Mouse (Mus musculus) thymus, adult 2 months (tissue): ENCODE data around the gene Pycr1. TPM values are rescaled to one million over a fixed set of nuclear protein-coding genes. Genes with fewer than 3 reads are reported as not detected.
A peak's percentile ranks its signal among the peaks of the same experiment; 100 is the strongest.

Experiments
- DNase-seq: peaks from one replicate; pipeline ENCODE4 v3.0.0; 2021
- H3K27ac ChIP-seq: fragments of 200-500 bp; 2 replicates; pipeline ENCODE4 v1.5.1; 2012; ENCODE audit warnings: low read length, control low read depth; ENCODE audit not compliant: control insufficient read depth, insufficient read depth
- H3K27me3 ChIP-seq: fragments of 200-500 bp; 2 replicates; pipeline ENCODE4 v1.6.1; 2012; ENCODE audit warnings: mild to moderate bottlenecking, low read length, moderate library complexity, mixed read lengths; ENCODE audit not compliant: control insufficient read depth, insufficient read depth
- H3K36me3 ChIP-seq: fragments of 200-500 bp; 2 replicates; pipeline ENCODE4 v1.6.1; 2012; ENCODE audit warnings: mild to moderate bottlenecking, low read length, moderate library complexity; ENCODE audit not compliant: control insufficient read depth, insufficient read depth
- H3K4me1 ChIP-seq: fragments of 200-500 bp; replicated peaks from 2 replicates; pipeline ENCODE4 v1.6.1; 2012; ENCODE audit warnings: low read length; ENCODE audit not compliant: control insufficient read depth, insufficient read depth
- H3K4me3 ChIP-seq: fragments of 200-500 bp; 2 replicates; pipeline ENCODE4 v1.5.1; 2012; ENCODE audit warnings: mild to moderate bottlenecking, low read length, control low read depth, moderate library complexity; ENCODE audit not compliant: control insufficient read depth, insufficient read depth
- CTCF ChIP-seq: fragments of 200-500 bp; IDR thresholded peaks from 2 replicates; pipeline ENCODE4 v1.5.1; 2012; ENCODE audit warnings: mild to moderate bottlenecking, control low read depth, low read length, moderate library complexity, borderline replicate concordance; ENCODE audit not compliant: control insufficient read depth, poor library complexity, insufficient read depth; ENCODE audit errors: extremely low read depth
- POLR2A ChIP-seq: fragments of 200-500 bp; IDR thresholded peaks from 2 replicates; pipeline ENCODE4 v1.6.1; 2012; ENCODE audit warnings: mild to moderate bottlenecking, low read length, control low read depth, moderate library complexity; ENCODE audit not compliant: control insufficient read depth, poor library complexity, insufficient read depth; ENCODE audit errors: extremely low read depth
- WGBS: fragments of 180-500 bp; shearing (Covaris S2); methylation state at CpG from one replicate; pipeline ENCODE4 v1.1.7; 2018; 5-methylcytosine and 5-hydroxymethylcytosine counted together
- polyA plus RNA-seq: library from polyadenylated mRNA; depleted of rRNA; stranded (reverse); fragments of >200 nt; gene quantifications from 2 replicates; pipeline ENCODE4 v1.2.3, GENCODE M21; 2012; rRNA removed

Gene Pycr1
- 2.8 and 3.4 TPM in 2 replicates for polyA plus RNA-seq

DNA sequence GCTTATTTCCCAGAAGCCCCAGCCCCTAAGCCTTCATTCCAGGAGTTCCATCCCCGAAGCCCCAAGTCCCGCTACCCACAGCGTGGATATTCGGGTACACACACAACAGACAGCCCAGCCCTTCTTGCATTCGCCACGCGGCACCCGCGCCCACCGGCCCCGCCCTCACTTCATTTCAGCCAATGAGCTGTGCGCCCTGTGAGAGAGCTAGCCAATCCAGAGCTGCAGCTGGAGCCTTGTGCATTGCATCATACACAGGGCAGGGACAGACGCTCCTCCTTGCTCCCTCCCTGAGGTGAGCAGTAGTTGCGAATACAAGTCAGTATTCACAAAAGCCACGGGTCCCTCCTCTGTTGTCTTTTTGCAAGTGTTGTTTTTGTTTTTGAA is at the start of gene Pycr1:
Gene Pycr1, minus strand, starts transcription at position 169 of the 387 bp plus-strand sequence.
- Histone ChIP-seq H3K27me3 (no peaks in the 10 kb centered on the region; the same call in 1 of the 2 replicates), H3K4me1 (peaks cover 30% of the 10 kb centered on the region), H3K27ac (no peak within 1 kb of the TSS), H3K36me3 (no peaks in the 10 kb centered on the region), H3K4me3 (peak within 1 kb of the TSS; percentile 32)
- TF ChIP-seq CTCF: 0 out of 2 replicates have a peak, but pooled peaks have one; percentile 36
- no peak for TF ChIP-seq POLR2A
- DNase-seq: peak; percentile 97
- under 1% methylated on average over 15 of the region's 15 CpGs for WGBS

DNA sequence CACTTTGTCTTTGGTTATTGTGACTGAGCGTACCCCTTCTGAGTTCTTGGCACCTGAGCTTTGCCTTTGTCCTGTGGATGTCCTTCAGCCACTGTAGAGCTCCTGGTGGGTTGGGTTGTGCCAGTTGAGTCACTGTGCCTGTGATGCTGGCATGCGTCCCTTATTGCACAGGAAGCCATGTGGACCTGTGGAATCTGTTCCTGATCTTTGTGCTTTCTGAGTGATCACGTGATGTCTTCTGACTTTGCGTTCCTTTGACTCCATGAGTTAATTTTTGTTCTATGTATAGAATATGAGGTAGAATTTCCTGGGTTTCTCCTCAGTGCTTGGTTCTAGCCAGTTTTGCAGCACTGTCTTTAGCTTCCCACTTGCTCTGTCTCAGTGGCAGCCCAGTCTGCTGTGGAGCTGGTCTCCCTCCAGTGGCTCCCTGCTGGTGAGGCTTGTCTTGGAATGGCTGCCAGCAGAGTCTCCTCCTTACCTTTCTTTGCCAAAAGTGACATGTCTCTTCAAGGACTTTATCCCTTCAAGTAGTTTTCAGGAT is 49.0 kb upstream of the Pycr1 start:
- H3K27me3 ChIP-seq: no peaks in the 10 kb centered on the region
- WGBS: 90% methylated on average over 4 of the region's 4 CpGs
- TF ChIP-seq POLR2A (no peak), CTCF (no peak)
- peaks cover 6% of the 10 kb centered on the region; the same call in 1 of the 2 replicates for H3K36me3 ChIP-seq
- no peak overlapping the region for H3K27ac ChIP-seq
- no peak for DNase-seq
- H3K4me3 ChIP-seq: no peak overlapping the region
- no peaks in the 10 kb centered on the region for H3K4me1 ChIP-seq

- TF ChIP-seq POLR2A (no peak), CTCF (no peak)
- Histone ChIP-seq H3K4me1 (no peaks in the 10 kb centered on the region), H3K27me3 (no peaks in the 10 kb centered on the region), H3K4me3 (no peak overlapping the region), H3K27ac (no peak overlapping the region), H3K36me3 (peaks cover 6% of the 10 kb centered on the region)
- no peak for DNase-seq
- 76% methylated on average over 3 of the region's 3 CpGs for WGBS
Observed at GRCm38 (mm10) chr11:120689365-120689764, 45.8 kb upstream of the Pycr1 start.

DNA sequence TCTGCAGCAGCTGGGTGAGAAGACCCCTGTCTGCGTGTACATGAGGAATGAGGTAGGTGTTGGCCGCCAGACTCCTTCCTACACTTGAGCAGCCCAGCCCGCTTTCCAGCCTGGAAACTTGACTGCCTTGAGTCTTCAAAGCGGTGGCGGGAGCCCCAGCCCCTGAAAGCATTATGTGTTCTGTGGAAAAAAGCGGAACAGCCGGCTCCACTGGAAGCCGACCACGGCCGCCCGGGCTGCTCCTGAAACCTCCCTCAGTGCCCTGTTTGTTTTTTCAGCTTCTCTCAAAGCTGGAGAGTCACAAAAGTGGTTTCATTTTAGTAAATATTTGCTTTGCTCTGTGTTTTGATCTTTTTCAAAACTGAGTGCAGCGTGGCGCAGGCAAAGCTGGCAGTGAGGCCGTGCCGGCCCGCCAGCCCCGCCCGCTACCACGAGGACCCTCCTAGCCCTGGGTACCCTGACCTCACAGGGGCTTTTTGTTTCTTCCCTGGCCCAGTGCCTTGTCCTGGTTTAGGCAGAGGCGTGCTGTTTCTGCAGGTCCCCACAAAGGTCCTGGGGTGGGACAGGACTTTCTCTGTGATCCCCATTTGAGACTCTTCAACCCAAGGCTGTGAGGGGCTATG is 43.2 kb upstream of the Pycr1 start:
- Histone ChIP-seq H3K27me3 (no peaks in the 10 kb centered on the region), H3K27ac (no peak overlapping the region), H3K4me3 (no peak overlapping the region), H3K4me1 (no peaks in the 10 kb centered on the region), H3K36me3 (peaks cover 11% of the 10 kb centered on the region)
- no peak for DNase-seq
- TF ChIP-seq POLR2A (no peak), CTCF (no peak)
- WGBS: 95% methylated on average over 20 of the region's 20 CpGs

GRCm38 (mm10) chr11:120684660-120685059 is 41.1 kb upstream of the Pycr1 start:
- H3K36me3 ChIP-seq: peaks cover 18% of the 10 kb centered on the region
- TF ChIP-seq CTCF (no peak), POLR2A (no peak)
- H3K27me3 ChIP-seq: no peaks in the 10 kb centered on the region
- no peak overlapping the region for H3K27ac ChIP-seq
- DNase-seq: no peak
- H3K4me1 ChIP-seq: no peaks in the 10 kb centered on the region
- WGBS: 78% methylated on average over 2 of the region's 2 CpGs
- no peak overlapping the region for H3K4me3 ChIP-seq

GRCm38 (mm10) chr11:120684086-120684485 is 40.5 kb upstream of the Pycr1 start:
- 96% methylated on average over 2 of the region's 2 CpGs for WGBS
- no peak for DNase-seq
- H3K36me3 ChIP-seq: peaks cover 17% of the 10 kb centered on the region
- H3K27ac ChIP-seq: no peak overlapping the region
- TF ChIP-seq POLR2A: no peak
- no peak for TF ChIP-seq CTCF
- no peaks in the 10 kb centered on the region for H3K4me1 ChIP-seq
- no peak overlapping the region for H3K4me3 ChIP-seq
- H3K27me3 ChIP-seq: no peaks in the 10 kb centered on the region

- TF ChIP-seq CTCF (no peak), POLR2A (no peak)
- H3K27ac ChIP-seq: no peak overlapping the region
- WGBS: 96% methylated on average over 3 of the region's 3 CpGs
- no peak for DNase-seq
- H3K4me1 ChIP-seq: no peaks in the 10 kb centered on the region
- H3K4me3 ChIP-seq: no peak overlapping the region
- H3K27me3 ChIP-seq: no peaks in the 10 kb centered on the region
- H3K36me3 ChIP-seq: peaks cover 15% of the 10 kb centered on the region; the same call in 1 of the 2 replicates
Observed at GRCm38 (mm10) chr11:120683536-120683935, 40.0 kb upstream of the Pycr1 start.
